Mouse (Mus musculus) heart, postnatal 36 days (tissue): ENCODE measurements around the gene Ddx17. TPM values are rescaled to one million over a fixed set of nuclear protein-coding genes. Genes with fewer than 3 reads are reported as not detected.

Experiments
- DNase-seq, 2 experiments: peaks; one replicate each; pipeline ENCODE4 v3.0.0; 2021 to 2022
- intact Hi-C: fragments of 180-260 bp; cut with DNase I; formaldehyde crosslinking; loops from one replicate; pipeline ENCODE4 v1.15.1; 2025
- total RNA-seq, 2 experiments: library from RNA; stranded (reverse); gene quantifications; 2 replicates each; pipeline ENCODE4 v1.2.3; 2021

Gene Ddx17
- total RNA-seq, 2 experiments from 2014 or later = 84.7 to 86.5 TPM

- intact Hi-C loops = no loop called here
- no peak for DNase-seq
Measured at GRCm38 (mm10) chr15:79519400-79520220, 26.9 kb downstream of the Ddx17 start.

DNA sequence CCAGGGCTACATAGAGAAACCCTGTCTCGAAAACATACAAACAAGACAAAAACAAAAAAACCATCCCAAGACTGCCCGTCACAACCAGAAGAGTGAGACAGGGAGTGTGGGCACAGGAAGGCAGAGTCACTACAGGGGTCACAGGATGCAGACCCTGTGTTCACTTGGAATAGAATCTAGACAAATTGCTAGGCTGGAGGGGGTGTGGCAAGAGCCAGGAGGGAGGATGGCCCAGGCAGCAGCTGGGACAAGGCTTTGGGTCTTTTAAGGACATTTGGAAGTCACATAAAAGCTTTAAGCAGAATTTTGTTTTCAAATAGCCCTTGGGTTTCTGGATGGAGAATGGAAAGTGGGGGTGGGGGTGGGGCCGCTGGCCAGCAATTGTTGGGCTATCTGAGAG, 28.0 kb downstream of the Ddx17 start:
- intact Hi-C loops = no loop called here
- DNase-seq = no peak

DNA sequence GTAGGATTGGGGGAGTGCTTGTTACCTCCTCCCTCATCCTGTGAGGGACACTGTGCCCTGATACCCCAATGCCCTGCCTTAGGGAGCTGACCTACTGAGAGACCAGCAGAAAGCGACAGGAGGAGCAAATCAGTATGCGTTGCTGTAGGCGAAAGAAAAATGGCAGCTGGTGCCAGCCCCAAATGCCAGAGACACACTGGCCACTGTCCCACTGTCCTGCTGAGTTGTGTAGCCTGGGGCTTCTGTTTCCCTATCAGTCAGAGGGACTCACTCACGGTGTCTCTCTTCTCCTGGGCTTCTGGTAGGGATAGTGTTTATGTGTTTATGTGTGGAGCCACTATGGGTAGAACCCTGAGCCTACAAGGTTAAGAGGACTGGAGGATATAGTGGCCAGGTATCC, 28.8 kb downstream of the Ddx17 start:
- no peak for DNase-seq
- intact Hi-C loops = no loop called here

DNA sequence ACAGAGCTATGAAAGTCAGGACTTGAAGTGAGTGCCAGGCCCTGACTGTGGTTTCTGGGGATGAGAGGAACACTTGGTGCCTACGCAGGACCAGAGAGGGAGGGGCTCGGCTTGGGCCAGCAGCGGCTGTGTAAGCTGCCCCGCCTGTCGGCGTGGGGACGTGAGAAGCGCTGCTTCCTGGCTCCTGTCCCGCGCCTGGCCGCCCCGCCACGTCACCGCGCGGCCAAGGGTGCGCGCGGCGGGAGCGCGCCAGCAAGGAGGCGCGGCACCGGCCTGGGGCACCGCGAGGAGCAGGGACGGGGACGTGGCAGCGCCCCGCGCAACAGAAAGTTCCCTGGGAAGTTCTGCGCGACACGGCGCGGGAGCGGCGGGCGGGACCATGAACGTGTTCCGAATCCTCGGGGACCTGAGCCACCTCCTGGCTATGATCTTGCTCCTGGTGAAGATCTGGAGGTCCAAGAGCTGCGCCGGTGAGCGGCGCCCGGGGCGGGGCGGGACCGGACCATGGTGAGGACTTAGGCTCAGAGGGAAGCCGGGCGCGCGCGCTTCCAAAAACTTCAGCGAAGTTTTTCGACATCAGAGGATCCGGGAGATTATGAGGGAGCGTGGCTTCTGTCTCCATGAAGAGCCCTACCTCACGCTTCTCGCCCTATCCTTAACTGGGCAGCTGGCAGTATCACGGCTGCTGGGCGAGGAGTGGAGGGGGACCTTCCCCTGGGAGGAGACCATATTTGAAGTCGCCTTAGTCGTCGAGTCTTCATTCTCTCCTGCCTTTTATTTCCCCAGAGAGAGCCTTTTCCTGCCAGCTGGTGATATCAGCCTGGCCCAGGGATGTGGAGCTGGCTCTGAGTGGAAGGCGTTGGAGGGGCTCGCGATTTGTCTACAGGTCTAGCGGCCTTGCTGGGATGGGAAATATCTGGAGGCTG, 30.1 kb downstream of the Ddx17 start, which contains the start of gene Kdelr3:
Gene Kdelr3, plus strand, starts transcription at position 241 of the 926 bp plus-strand sequence.
- intact Hi-C loops = no loop called here
- peak; percentile 82 for DNase-seq

- intact Hi-C loops = no loop called here
- no peak for DNase-seq
Measured at GRCm38 (mm10) chr15:79513940-79514339, 32.6 kb downstream of the Ddx17 start.

DNA sequence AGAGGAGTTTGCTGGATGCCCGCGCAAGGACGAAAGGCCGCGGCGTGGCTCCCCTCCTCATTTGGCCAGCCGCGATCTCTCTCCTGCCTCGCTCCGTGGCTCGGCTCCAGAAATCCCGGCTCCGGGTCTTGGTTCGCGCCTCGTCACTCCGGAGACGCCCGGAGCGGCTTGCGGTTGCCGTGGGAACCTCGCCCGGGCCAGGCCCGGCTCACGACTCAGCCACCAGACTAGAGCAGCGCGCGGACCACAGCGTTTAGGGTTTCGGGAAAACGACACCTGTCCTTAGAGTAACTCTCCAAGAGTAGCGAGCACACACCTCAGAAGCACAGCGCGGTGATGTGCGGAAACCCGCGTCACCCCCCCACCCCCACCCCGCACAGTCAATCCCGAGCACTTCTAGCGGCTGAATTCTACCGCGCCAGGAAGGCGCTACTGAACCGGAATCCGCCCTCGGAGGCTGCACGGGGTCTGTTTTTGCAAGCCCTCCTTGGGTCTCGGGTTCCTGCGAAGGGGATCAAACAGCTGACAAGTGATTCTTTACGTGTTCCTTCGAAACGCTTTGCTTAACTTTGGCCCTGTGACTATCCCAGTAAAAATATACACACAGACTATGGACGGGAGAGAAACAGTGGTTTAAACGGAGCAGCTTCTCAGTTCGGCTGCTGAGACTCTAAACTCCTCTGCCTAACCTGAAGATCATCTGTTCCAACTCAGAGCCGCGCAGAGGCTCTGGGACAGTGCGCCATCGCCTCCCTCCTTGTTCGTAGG, 34.8 kb downstream of the Ddx17 start:
- peak; percentile 81 to 85 for DNase-seq
- intact Hi-C loops = no loop called here

GRCm38 (mm10) chr15:79510425-79510824, 36.1 kb downstream of the Ddx17 start:
- DNase-seq = no peak
- intact Hi-C loops = no loop called here

GRCm38 (mm10) chr15:79509998-79510397, 36.5 kb downstream of the Ddx17 start:
- intact Hi-C loops = no loop called here

DNA sequence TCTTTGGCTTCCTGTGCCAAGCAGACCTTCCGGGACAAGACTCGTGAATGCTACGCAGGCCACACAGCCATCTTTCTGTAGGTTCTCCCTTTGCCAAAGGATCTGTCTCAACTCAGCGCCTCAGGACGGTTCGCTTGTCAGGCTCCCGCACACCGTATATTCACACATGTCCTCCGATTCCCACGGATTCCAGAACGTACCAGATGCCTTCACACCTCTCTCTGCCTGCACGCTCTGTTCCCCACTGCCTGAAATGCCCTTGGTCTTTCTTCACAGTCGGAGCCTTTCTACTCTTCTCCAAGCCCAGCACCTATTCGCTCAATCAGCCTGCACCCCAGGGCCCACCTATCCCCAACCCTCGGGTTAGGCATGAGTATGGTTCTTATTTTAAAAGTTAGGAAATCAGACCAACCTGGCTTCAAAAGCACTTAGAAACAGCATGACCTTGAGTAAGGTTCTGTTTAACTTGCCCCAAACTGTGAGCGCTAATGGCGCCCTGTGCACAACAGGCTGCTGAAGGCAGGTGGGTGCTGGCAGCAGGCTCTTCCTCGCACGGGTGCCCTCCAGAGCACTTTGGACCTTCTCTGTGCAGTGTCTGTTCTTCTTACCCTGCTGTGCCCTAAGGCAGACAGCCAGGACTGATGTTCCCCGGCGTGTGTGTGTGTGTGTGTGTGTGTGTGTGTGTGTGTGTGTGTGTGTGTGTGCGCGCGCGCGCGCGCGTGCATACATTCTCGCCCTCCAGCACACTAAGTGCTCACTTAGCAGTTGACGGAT, 39.3 kb downstream of the Ddx17 start:
- DNase-seq = no peak
- intact Hi-C loops = no loop called here

More at GRCm38 (mm10) chr15:79509998-79510397, 36.5 kb downstream of the Ddx17 start:
- no peak for DNase-seq

DNA sequence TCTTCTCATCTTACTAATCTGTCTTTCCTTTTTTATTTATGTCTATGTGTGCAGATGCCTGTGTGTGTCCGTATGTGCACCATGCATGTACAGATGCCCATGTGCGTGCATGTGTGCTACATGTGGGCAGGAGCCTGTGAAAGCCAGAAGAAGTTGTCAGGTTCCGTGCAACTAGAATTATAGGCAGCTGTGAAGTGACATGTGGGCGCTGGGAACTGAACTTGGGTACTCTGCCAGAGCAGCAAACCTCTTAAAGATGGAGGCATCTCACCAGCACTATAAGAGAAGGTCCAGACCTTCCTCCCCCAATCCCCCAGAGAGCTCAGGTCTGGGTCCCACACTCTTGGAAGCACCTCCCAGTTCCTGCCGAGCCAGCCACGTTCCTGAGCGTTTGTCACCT, 40.1 kb downstream of the Ddx17 start:
- intact Hi-C loops = no loop called here
- DNase-seq = no peak

- intact Hi-C loops = no loop called here
- peak; percentile 67 to 76 for DNase-seq
Measured at GRCm38 (mm10) chr15:79505616-79506283, 40.8 kb downstream of the Ddx17 start.

- intact Hi-C loops = no loop called here
- DNase-seq = no peak
Measured at GRCm38 (mm10) chr15:79504707-79505452, 41.7 kb downstream of the Ddx17 start, which contains the start of gene Kcnj4. Kcnj4 (minus strand) TSS chr15:79505241.

- intact Hi-C loops = no loop called here
- DNase-seq = no peak
Measured at GRCm38 (mm10) chr15:79503438-79503837, 43.1 kb downstream of the Ddx17 start.

GRCm38 (mm10) chr15:79502891-79503341, 43.6 kb downstream of the Ddx17 start:
- no peak for DNase-seq
- intact Hi-C loops = no loop called here

GRCm38 (mm10) chr15:79500110-79500509, 46.4 kb downstream of the Ddx17 start:
- intact Hi-C loops = no loop called here
- DNase-seq = no peak

DNA sequence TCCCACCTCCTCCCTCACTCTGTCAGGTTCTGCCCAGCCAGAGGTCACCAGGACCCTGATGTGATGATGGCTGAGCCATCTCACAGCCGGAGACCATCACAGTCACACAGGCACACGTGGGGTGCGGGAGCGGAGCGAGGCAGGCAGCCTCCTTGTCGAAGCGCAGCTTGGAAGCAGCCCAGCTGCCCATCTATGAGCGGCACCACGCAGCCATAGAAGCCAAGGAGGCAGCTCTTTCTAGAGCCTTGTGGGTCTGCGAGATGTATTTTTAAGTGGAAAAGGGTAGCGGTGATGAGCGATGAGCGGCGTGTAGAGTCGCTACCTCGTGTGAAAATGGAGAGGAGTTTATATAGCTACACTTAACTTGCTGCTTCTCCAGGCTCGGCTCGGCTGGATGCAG, 53.0 kb downstream of the Ddx17 start:
- DNase-seq = no peak
- intact Hi-C loops = no loop called here

GRCm38 (mm10) chr15:79489463-79489862, 57.1 kb downstream of the Ddx17 start:
- intact Hi-C loops = no loop called here
- DNase-seq = no peak

DNA sequence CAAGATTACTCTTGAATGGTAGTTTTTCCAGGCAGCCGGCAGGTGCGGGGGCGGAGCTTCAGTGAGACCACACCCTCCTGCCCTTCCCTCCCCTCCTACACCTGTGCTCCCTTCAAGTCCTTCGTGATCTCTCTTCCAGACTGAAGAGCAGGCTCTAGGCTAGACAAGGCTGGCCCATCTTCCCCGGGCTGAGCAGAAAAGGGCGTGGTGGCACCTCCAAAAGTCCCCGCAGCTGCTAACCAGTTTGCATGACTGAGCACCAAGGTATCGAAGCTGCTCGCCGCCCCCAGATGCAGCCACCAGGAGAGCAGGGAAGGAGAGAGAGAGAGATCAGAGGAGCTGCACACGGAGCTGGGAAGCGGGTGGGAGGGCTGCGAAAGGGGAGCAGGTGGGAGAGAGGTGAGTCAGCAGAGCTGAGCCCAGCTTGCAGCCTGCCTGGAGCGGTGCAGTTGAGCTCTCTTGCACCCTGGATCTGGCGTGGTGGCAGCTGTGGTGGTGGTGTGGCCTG, 65.3 kb downstream of the Ddx17 start:
- no peak for DNase-seq
- intact Hi-C loops = no loop called here
